Comparison of ENCODE assay signal across 9 mouse cellular contexts in the genomic region with DNA sequence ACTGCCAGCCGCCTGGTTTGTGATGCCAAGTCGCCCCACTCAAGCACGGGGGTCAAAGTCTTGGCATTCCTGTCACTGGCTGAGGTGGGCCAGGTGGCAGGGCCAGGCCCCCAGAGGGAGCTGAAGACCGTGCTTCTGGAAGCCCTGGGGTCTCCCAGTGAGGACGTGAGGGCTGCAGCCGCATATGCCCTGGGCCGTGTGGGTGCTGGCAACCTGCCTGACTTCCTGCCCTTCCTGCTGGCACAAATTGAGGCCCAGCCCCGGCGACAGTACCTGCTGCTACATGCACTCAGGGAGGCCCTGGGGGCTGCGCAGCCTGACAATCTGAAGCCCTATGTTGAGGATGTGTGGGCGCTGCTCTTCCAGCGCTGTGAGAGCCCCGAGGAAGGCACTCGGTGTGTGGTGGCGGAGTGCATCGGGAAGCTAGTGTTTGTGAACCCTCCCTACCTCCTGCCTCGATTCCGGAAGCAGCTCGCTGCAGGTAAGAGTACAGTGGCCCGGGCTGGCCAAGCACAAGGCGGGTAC. TPM values are rescaled to one million over a fixed set of nuclear protein-coding genes. Genes with fewer than 3 reads are reported as not detected.
DNase-seq lines count a peak whose midpoint lies in the region; ATAC-seq and TF ChIP-seq lines count a peak whose summit lies in the region.
"Had no signal": no experiment of that assay in that cellular context is flagged by ENCODE, and none has a peak within 500 bp of the region (broad histone marks: within the 10 kb centered on the region; RNA-seq: fewer than 3 reads in every experiment).

No protein-coding gene starts in this region.

- no peak for TF ChIP-seq CTCF in lung, embryonic 14.5 days (IDR thresholded peaks at IDR 0.05; ENCODE audit: low read depth)
- no peak for TF ChIP-seq CTCF in lung, adult 2 months (IDR thresholded peaks at IDR 0.05; ENCODE audit: insufficient read depth, low read length)

- peak; percentile 38 for ATAC-seq in lung, embryonic 14.5 days (ENCODE audit: insufficient read depth)
- peak; percentile 59 for ATAC-seq in common myeloid progenitor, adult 5-6 weeks (replicated peaks; ENCODE audit: low read depth, poor library complexity, severe bottlenecking)
- peak; percentile 68 for ATAC-seq in megakaryocyte progenitor cell, adult 5-6 weeks (replicated peaks; ENCODE audit: poor library complexity)
- no peak for ATAC-seq in midbrain, embryonic 13.5 days

- H3K4me2 ChIP-seq in lung, embryonic 14.5 days, result no peak overlapping the region
- H3K4me2 ChIP-seq in midbrain, embryonic 13.5 days (replicated peaks), result no peak overlapping the region
- H3K4me2 ChIP-seq: liver, embryonic 13.5 days had no signal

- no peaks in the 10 kb centered on the region for H3K9me3 ChIP-seq in lung, embryonic 14.5 days (ENCODE audit: low read depth, low read length)
- H3K9me3 ChIP-seq in midbrain, embryonic 13.5 days, result no peaks in the 10 kb centered on the region
- H3K9me3 ChIP-seq: liver, embryonic 13.5 days had no signal

- intact Hi-C loops in gastrocnemius, postnatal 14 days (cut with DNase I; ENCODE audit: low total_unique reads), result no loop called here

- H3K27ac ChIP-seq in lung, embryonic 14.5 days (ENCODE audit: low read depth), result no peak overlapping the region
- no peak overlapping the region for H3K27ac ChIP-seq in midbrain, embryonic 13.5 days
- H3K27ac ChIP-seq: liver, embryonic 13.5 days had no signal

- peaks cover 97% of the 10 kb centered on the region for H3K36me3 ChIP-seq in lung, embryonic 14.5 days (ENCODE audit: insufficient read depth)
- peaks cover 99% of the 10 kb centered on the region for H3K36me3 ChIP-seq in midbrain, embryonic 13.5 days

- no peak overlapping the region for H3K9ac ChIP-seq in lung, embryonic 14.5 days
- H3K9ac ChIP-seq in midbrain, embryonic 13.5 days (replicated peaks), result no peak overlapping the region
- H3K9ac ChIP-seq: liver, embryonic 13.5 days had no signal

- H3K4me3 ChIP-seq in lung, embryonic 14.5 days (ENCODE audit: low read depth, low read length), result no peak overlapping the region
- no peak overlapping the region for H3K4me3 ChIP-seq in lung, adult 2 months (replicated peaks; ENCODE audit: extremely low read depth, low read depth, low read length)
- no peak overlapping the region for H3K4me3 ChIP-seq in midbrain, embryonic 13.5 days (replicated peaks)
- H3K4me3 ChIP-seq: liver, embryonic 13.5 days had no signal

- 85% methylated on average over 21 of the region's 21 CpGs for WGBS in lung, embryonic 14.5 days
- 75% methylated on average over 21 of the region's 21 CpGs for WGBS in lung, adult 2 months
- 92% methylated on average over 21 of the region's 21 CpGs for WGBS in midbrain, embryonic 13.5 days

- DNase-seq in gastrocnemius, postnatal 14 days, result peak; percentile 48
- DNase-seq in gastrocnemius, postnatal 25 days, result no peak
- DNase-seq in lung, embryonic 14.5 days, result no peak
- DNase-seq in lung, adult 2 months, result no peak
- DNase-seq in adrenal gland, postnatal 4 days (ENCODE audit: low spot score in 2 of 2), result no peak
- DNase-seq: liver, embryonic 13.5 days had no signal

- no peak for TF ChIP-seq POLR2A in lung, adult 2 months (IDR thresholded peaks at IDR 0.05; ENCODE audit: borderline replicate concordance, extremely low read depth, low read depth, low read length)

- no peaks in the 10 kb centered on the region for H3K4me1 ChIP-seq in lung, embryonic 14.5 days (ENCODE audit: insufficient read depth)
- H3K4me1 ChIP-seq in lung, adult 2 months (ENCODE audit: control insufficient read depth, insufficient read depth, low read length), result no peaks in the 10 kb centered on the region
- H3K4me1 ChIP-seq in midbrain, embryonic 13.5 days (replicated peaks), result no peaks in the 10 kb centered on the region
- H3K4me1 ChIP-seq: liver, embryonic 13.5 days had no signal

- no peaks in the 10 kb centered on the region for H3K27me3 ChIP-seq in lung, embryonic 14.5 days (ENCODE audit: insufficient read depth, low read length)
- H3K27me3 ChIP-seq in midbrain, embryonic 13.5 days, result no peaks in the 10 kb centered on the region
- H3K27me3 ChIP-seq: liver, embryonic 13.5 days had no signal

RNA-seq across cellular contexts. Expression of a gene that starts 15.8 kb away (rescaled TPM):
- 100 to 1,000 TPM; 847 to 987 TPM for total RNA-seq in gastrocnemius, postnatal 14 days (2021)
- 100 to 1,000 TPM; 536 to 577 TPM for total RNA-seq in gastrocnemius, postnatal 25 days (2021)
- polyA plus RNA-seq in lung, embryonic 14.5 days (2014; fragmentation: Nextera tagmentation; extraction: Ambion mirVana), result 2,372 and 2,581 TPM in 2 replicates
- 276 and 321 TPM in 2 replicates for polyA plus RNA-seq in lung, adult 2 months (2012; rRNA removed)
- 6,938 and 7,194 TPM in 2 replicates for total RNA-seq in common myeloid progenitor, adult 5-6 weeks (2017)
- total RNA-seq in megakaryocyte progenitor cell, adult 5-6 weeks (2015), result 4,905 and 5,125 TPM in 2 replicates
- 5,456 and 6,333 TPM in 2 replicates for total RNA-seq in megakaryocyte progenitor cell, adult 5-6 weeks (2017)
- polyA plus RNA-seq in midbrain, embryonic 13.5 days (2015; fragmentation: Nextera tagmentation; extraction: Ambion mirVana), result 1,380 and 1,385 TPM in 2 replicates
- 1,000 to 10,000 TPM; 1,843 to 1,894 TPM for total RNA-seq in adrenal gland, postnatal 4 days (2021)

RNA-seq across cellular contexts. Expression of a gene that starts 18.4 kb away (rescaled TPM):
- total RNA-seq in gastrocnemius, postnatal 14 days (2021), result 10 to 100 TPM; 68.1 to 86.4 TPM
- total RNA-seq in gastrocnemius, postnatal 25 days (2021), result 10 to 100 TPM; 61.9 to 64.2 TPM
- polyA plus RNA-seq in lung, embryonic 14.5 days (2014; fragmentation: Nextera tagmentation; extraction: Ambion mirVana), result 38.3 and 46.3 TPM in 2 replicates
- 5.3 and 8.4 TPM in 2 replicates for polyA plus RNA-seq in lung, adult 2 months (2012; rRNA removed)
- 3.4 and 3.7 TPM in 2 replicates for total RNA-seq in common myeloid progenitor, adult 5-6 weeks (2017)
- total RNA-seq in megakaryocyte progenitor cell, adult 5-6 weeks (2015), result 2.5 and 2.8 TPM in 2 replicates
- 1.5 and 1.7 TPM in 2 replicates for total RNA-seq in megakaryocyte progenitor cell, adult 5-6 weeks (2017)
- polyA plus RNA-seq in midbrain, embryonic 13.5 days (2015; fragmentation: Nextera tagmentation; extraction: Ambion mirVana), result 16.4 and 18.5 TPM in 2 replicates
- total RNA-seq in adrenal gland, postnatal 4 days (2021), result 10 to 100 TPM; 23.4 to 24.2 TPM

RNA-seq across cellular contexts. Expression of a gene that starts 30.5 kb away (rescaled TPM):
- total RNA-seq in gastrocnemius, postnatal 14 days (2021), result under 1 TPM; 0.33 to 0.80 TPM
- total RNA-seq in gastrocnemius, postnatal 25 days (2021), result under 1 TPM; 0.35 to 0.43 TPM
- polyA plus RNA-seq in lung, embryonic 14.5 days (2014; fragmentation: Nextera tagmentation; extraction: Ambion mirVana), result 2.2 and 2.4 TPM in 2 replicates
- 2.2 and 21.5 TPM in 2 replicates for polyA plus RNA-seq in lung, adult 2 months (2012; rRNA removed)
- total RNA-seq in common myeloid progenitor, adult 5-6 weeks (2017), result 29.5 and 39.6 TPM in 2 replicates
- 12.2 and 12.7 TPM in 2 replicates for total RNA-seq in megakaryocyte progenitor cell, adult 5-6 weeks (2015)
- total RNA-seq in megakaryocyte progenitor cell, adult 5-6 weeks (2017), result 19.0 and 21.5 TPM in 2 replicates
- 0.79 and 1.1 TPM in 2 replicates for polyA plus RNA-seq in midbrain, embryonic 13.5 days (2015; fragmentation: Nextera tagmentation; extraction: Ambion mirVana)
- 1 to 10 TPM; 1.2 to 1.5 TPM for total RNA-seq in adrenal gland, postnatal 4 days (2021)

RNA-seq across cellular contexts. Expression of a gene that starts 45.5 kb away (rescaled TPM):
- total RNA-seq in gastrocnemius, postnatal 14 days (2021), result under 1 TPM; 0.08 to 0.18 TPM
- total RNA-seq in gastrocnemius, postnatal 25 days (2021), result under 1 TPM in 1 of 2 experiments, not detected in 1; 0.24 TPM
- 0.80 and 0.87 TPM in 2 replicates for polyA plus RNA-seq in lung, embryonic 14.5 days (2014; fragmentation: Nextera tagmentation; extraction: Ambion mirVana)
- 1.7 and 2.0 TPM in 2 replicates for polyA plus RNA-seq in lung, adult 2 months (2012; rRNA removed)
- total RNA-seq in common myeloid progenitor, adult 5-6 weeks (2017), result 0.41 TPM in 1 of 2 replicates, not detected in the other
- 0.20 TPM in 2 replicates for total RNA-seq in megakaryocyte progenitor cell, adult 5-6 weeks (2015)
- 0.42 TPM in 1 of 2 replicates, not detected in the other for total RNA-seq in megakaryocyte progenitor cell, adult 5-6 weeks (2017)
- 2.2 and 3.2 TPM in 2 replicates for polyA plus RNA-seq in midbrain, embryonic 13.5 days (2015; fragmentation: Nextera tagmentation; extraction: Ambion mirVana)
- 1 to 10 TPM in 1 of 2 experiments, under 1 TPM in 1; 0.96 to 1.9 TPM for total RNA-seq in adrenal gland, postnatal 4 days (2021)

Comparison
In these comparisons a context has a peak if more than half of its experiments do, and no peak if none do; other contexts are left out.
1. RNA of a gene that starts 30.5 kb away (total RNA-seq): 29.5 to 39.6 TPM in common myeloid progenitor, adult 5-6 weeks and 12.2 to 21.5 TPM in megakaryocyte progenitor cell, adult 5-6 weeks; 1.2 to 1.5 TPM in adrenal gland, postnatal 4 days, 0.33 to 0.80 TPM in gastrocnemius, postnatal 14 days and 0.35 to 0.43 TPM in gastrocnemius, postnatal 25 days; every median in the first group is over 4 times any median in the second.